Mouse (Mus musculus): Measurements from ENCODE around the gene Trim71.

- TF ChIP-seq CTCF (IDR thresholded peaks at IDR 0.05; ENCODE audit: low read depth, low read length) = no peak
- TF ChIP-seq POLR2A (IDR thresholded peaks at IDR 0.05; ENCODE audit: borderline replicate concordance, low read depth, low read length) = no peak
Measured at GRCm38 (mm10) chr9:114554355-114554979, 9.7 kb downstream of the Trim71 start.

Measured in bone marrow macrophage, adult 2 months (primary cell).